Mouse (Mus musculus) MEL (cell line): ENCODE results near the gene Fam69b. TPM values are rescaled to one million over a fixed set of nuclear protein-coding genes. Genes with fewer than 3 reads are reported as not detected.
A peak's percentile ranks its signal among the peaks of the same experiment; 100 is the strongest.

Experiments used
- DNase-seq: peaks from one replicate; pipeline ENCODE4 v3.0.0; 2011; ENCODE audit warnings: low read depth, low spot score
- H3K27ac ChIP-seq: 2 replicates; pipeline ENCODE4 v1.5.1; 2012; ENCODE audit warnings: low read depth, mild to moderate bottlenecking, control low read depth, low read length, moderate library complexity; ENCODE audit not compliant: control insufficient read depth
- H3K27me3 ChIP-seq, 2 experiments: fragments of 150-350 bp in 1 of 2; sonication (generic) in 1 of 2; 2 replicates each; pipeline ENCODE4 v1.6.1; 2012; ENCODE audit warnings: low read length in 2 of 2, mild to moderate bottlenecking in 2 of 2, improper control_type of control experiment in 1 of 2, moderate library complexity in 1 of 2; ENCODE audit not compliant: insufficient read depth in 2 of 2, control insufficient read depth in 1 of 2
- H3K36me3 ChIP-seq, 2 experiments: 2 replicates each; pipeline ENCODE4 v1.6.1; 2012 to 2014; ENCODE audit warnings: low read length in 2 of 2, improper control_type of control experiment in 1 of 2, inconsistent platforms in 1 of 2, mild to moderate bottlenecking in 1 of 2; ENCODE audit not compliant: insufficient read depth in 2 of 2, control insufficient read depth in 1 of 2
- H3K4me1 ChIP-seq, 2 experiments: fragments of 150-350 bp in 1 of 2; sonication (generic) in 1 of 2; 2 replicates each; pipeline ENCODE4 v1.6.1; 2012; ENCODE audit warnings: low read length in 2 of 2, improper control_type of control experiment in 1 of 2, mild to moderate bottlenecking in 1 of 2; ENCODE audit not compliant: insufficient read depth in 2 of 2, control insufficient read depth in 1 of 2
- H3K4me3 ChIP-seq, 2 experiments: fragments of 150-350 bp in 1 of 2; sonication (generic) in 1 of 2; 2 replicates each; pipeline ENCODE4 v1.5.1; 2012; ENCODE audit warnings: low read depth in 2 of 2, low read length in 2 of 2, mild to moderate bottlenecking in 2 of 2, moderate library complexity in 2 of 2, control low read depth in 1 of 2, improper control_type of control experiment in 1 of 2; ENCODE audit not compliant: control insufficient read depth in 1 of 2, insufficient read depth in 1 of 2
- H3K79me2 ChIP-seq: 2 replicates; pipeline ENCODE4 v1.6.1; 2012; ENCODE audit warnings: mild to moderate bottlenecking, low read length, moderate library complexity; ENCODE audit not compliant: control insufficient read depth, poor library complexity, insufficient read depth
- H3K9ac ChIP-seq: 2 replicates; pipeline ENCODE4 v1.6.1; 2012; ENCODE audit warnings: low read depth, mild to moderate bottlenecking, control low read depth, low read length, moderate library complexity; ENCODE audit not compliant: control insufficient read depth, poor library complexity, severe bottlenecking
- H3K9me3 ChIP-seq: fragments of 150-350 bp; sonication (generic); replicated peaks from 2 replicates; pipeline ENCODE4 v1.6.1; 2012; ENCODE audit warnings: mild to moderate bottlenecking, low read length, improper control_type of control experiment, moderate library complexity; ENCODE audit not compliant: insufficient read depth
- CHD1 ChIP-seq: IDR thresholded peaks from 2 replicates; pipeline ENCODE4 v1.6.1; 2012; ENCODE audit warnings: low read depth, mild to moderate bottlenecking, inconsistent platforms, low read length, improper control_type of control experiment
- CHD2 ChIP-seq: IDR thresholded peaks from 2 replicates; pipeline ENCODE4 v1.6.1; 2011; ENCODE audit warnings: low read length, improper control_type of control experiment
- CTCF ChIP-seq, 3 experiments: IDR thresholded peaks in 2 of 3; conservative IDR thresholded peaks in 1 of 3; 2 replicates each; pipeline ENCODE4 v1.5.1; 2011 to 2012; ENCODE audit warnings: low read length in 3 of 3, low read depth in 2 of 3, mild to moderate bottlenecking in 2 of 3, improper control_type of control experiment in 1 of 3, inconsistent platforms in 1 of 3, mixed read lengths in 1 of 3, moderate library complexity in 1 of 3; ENCODE audit not compliant: control insufficient read depth in 1 of 3, insufficient read depth in 1 of 3, poor library complexity in 1 of 3, severe bottlenecking in 1 of 3
- E2F4 ChIP-seq: IDR thresholded peaks from 2 replicates; pipeline ENCODE4 v1.6.1; 2011; ENCODE audit warnings: low read depth, low read length, improper control_type of control experiment, borderline replicate concordance
- ELF1 ChIP-seq: IDR thresholded peaks from 2 replicates; pipeline ENCODE4 v1.6.1; 2014; ENCODE audit warnings: low read depth, mild to moderate bottlenecking, inconsistent platforms, low read length, improper control_type of control experiment, moderate library complexity
- EP300 ChIP-seq, 2 experiments: IDR thresholded peaks; 2 replicates each; pipeline ENCODE4 v1.6.1; 2011; ENCODE audit warnings: improper control_type of control experiment in 2 of 2, low read length in 2 of 2, low read depth in 1 of 2, mild to moderate bottlenecking in 1 of 2
- GABPA ChIP-seq: IDR thresholded peaks from 2 replicates; pipeline ENCODE4 v1.6.1; 2012; ENCODE audit warnings: low read depth, mild to moderate bottlenecking, inconsistent platforms, low read length, improper control_type of control experiment, moderate library complexity
- GATA1 ChIP-seq: IDR thresholded peaks from 2 replicates; pipeline ENCODE4 v1.6.1; 2011; ENCODE audit warnings: low read depth, low read length, improper control_type of control experiment
- HCFC1 ChIP-seq: IDR thresholded peaks from 2 replicates; pipeline ENCODE4 v1.6.1; 2012; ENCODE audit warnings: low read depth, mild to moderate bottlenecking, inconsistent platforms, low read length, improper control_type of control experiment, moderate library complexity
- JUND ChIP-seq: IDR thresholded peaks from 2 replicates; pipeline ENCODE4 v1.6.1; 2011; ENCODE audit warnings: low read depth, mild to moderate bottlenecking, improper control_type of control experiment, low read length
- KAT2A ChIP-seq: conservative IDR thresholded peaks from 2 replicates; pipeline ENCODE4 v1.6.1; 2012; ENCODE audit warnings: low read depth, low read length, improper control_type of control experiment, inconsistent platforms
- MAX ChIP-seq: IDR thresholded peaks from 2 replicates; pipeline ENCODE4 v1.6.1; 2011; ENCODE audit warnings: low read length, improper control_type of control experiment
- MAZ ChIP-seq: IDR thresholded peaks from 2 replicates; pipeline ENCODE4 v1.6.1; 2012; ENCODE audit warnings: low read depth, mild to moderate bottlenecking, inconsistent platforms, low read length, improper control_type of control experiment
- MEF2A ChIP-seq: IDR thresholded peaks from 2 replicates; pipeline ENCODE4 v1.6.1; 2014; ENCODE audit warnings: low read depth, mild to moderate bottlenecking, inconsistent platforms, low read length, improper control_type of control experiment; ENCODE audit not compliant: poor library complexity, insufficient replicate concordance, severe bottlenecking; ENCODE audit errors: extremely low read depth
- MXI1 ChIP-seq: IDR thresholded peaks from 2 replicates; pipeline ENCODE4 v1.6.1; 2011; ENCODE audit warnings: mild to moderate bottlenecking, low read depth, low read length, improper control_type of control experiment
- MYB ChIP-seq: IDR thresholded peaks from 2 replicates; pipeline ENCODE4 v1.6.1; 2011; ENCODE audit warnings: mild to moderate bottlenecking, low read depth, low read length, improper control_type of control experiment
- MYC ChIP-seq: IDR thresholded peaks from 2 replicates; pipeline ENCODE4 v1.6.1; 2011; ENCODE audit warnings: low read depth, mild to moderate bottlenecking, low read length, improper control_type of control experiment, moderate library complexity
- NELFE ChIP-seq: IDR thresholded peaks from 2 replicates; pipeline ENCODE4 v1.6.1; 2011; ENCODE audit warnings: low read depth, low read length, improper control_type of control experiment
- NRF1 ChIP-seq: IDR thresholded peaks from 2 replicates; pipeline ENCODE4 v1.6.1; 2014; ENCODE audit warnings: low read depth, mild to moderate bottlenecking, inconsistent platforms, low read length, improper control_type of control experiment, moderate library complexity; ENCODE audit not compliant: poor library complexity, insufficient read depth, severe bottlenecking
- POLR2A ChIP-seq, 2 experiments: IDR thresholded peaks; 2 replicates each; pipeline ENCODE4 v1.6.1; 2011 to 2012; ENCODE audit warnings: low read length in 2 of 2, mild to moderate bottlenecking in 2 of 2, control low read depth in 1 of 2, improper control_type of control experiment in 1 of 2, low read depth in 1 of 2, moderate library complexity in 1 of 2; ENCODE audit not compliant: control insufficient read depth in 1 of 2, insufficient read depth in 1 of 2, poor library complexity in 1 of 2
- POLR2AphosphoS2 ChIP-seq: IDR thresholded peaks from 2 replicates; pipeline ENCODE4 v1.6.1; 2011; ENCODE audit warnings: low read length, improper control_type of control experiment
- POLR2AphosphoS5 ChIP-seq: IDR thresholded peaks from 2 replicates; pipeline ENCODE4 v1.6.1; 2012; ENCODE audit warnings: low read depth, borderline replicate concordance, mild to moderate bottlenecking, inconsistent platforms, low read length, moderate library complexity, mixed read lengths
- RCOR1 ChIP-seq: IDR thresholded peaks from 2 replicates; pipeline ENCODE4 v1.6.1; 2012; ENCODE audit warnings: low read depth, mild to moderate bottlenecking, inconsistent platforms, low read length, improper control_type of control experiment
- SIN3A ChIP-seq: IDR thresholded peaks from 2 replicates; pipeline ENCODE4 v1.6.1; 2012; ENCODE audit warnings: low read length, improper control_type of control experiment, inconsistent platforms
- SMC3 ChIP-seq: IDR thresholded peaks from 2 replicates; pipeline ENCODE4 v1.6.1; 2011; ENCODE audit warnings: low read depth, low read length, improper control_type of control experiment
- TAL1 ChIP-seq: IDR thresholded peaks from 2 replicates; pipeline ENCODE4 v1.6.1; 2012; ENCODE audit warnings: mild to moderate bottlenecking, inconsistent platforms, low read length, moderate library complexity, mixed read lengths
- USF1 ChIP-seq: IDR thresholded peaks from 2 replicates; pipeline ENCODE4 v1.6.1; 2014; ENCODE audit warnings: low read depth, mild to moderate bottlenecking, inconsistent platforms, low read length, improper control_type of control experiment, moderate library complexity
- ZC3H11A ChIP-seq: IDR thresholded peaks from 2 replicates; pipeline ENCODE4 v1.6.1; 2012; ENCODE audit warnings: low read depth, mild to moderate bottlenecking, inconsistent platforms, low read length, improper control_type of control experiment
- ZMIZ1 ChIP-seq: IDR thresholded peaks from 2 replicates; pipeline ENCODE4 v1.6.1; 2012; ENCODE audit warnings: low read depth, mild to moderate bottlenecking, inconsistent platforms, low read length, improper control_type of control experiment, moderate library complexity
- polyA plus RNA-seq, 2 experiments: library from polyadenylated mRNA; stranded (reverse) in 1 of 2; unstranded in 1 of 2; fragments of >175 nt in 1 of 2; fragments of >200 nt in 1 of 2; gene quantifications; 2 replicates each; pipeline versions ENCODE4 v1.2.1 to v1.2.4; 2012; ENCODE audit warnings: low replicate concordance in 2 of 2, low read depth in 1 of 2; ENCODE audit not compliant: insufficient read length in 2 of 2, insufficient read depth in 1 of 2, missing spikeins in 1 of 2
- total RNA-seq: library from RNA; depleted of rRNA; stranded (reverse); fragments of 300-350 nt; gene quantifications from 2 replicates; pipeline ENCODE4 v1.2.3, GENCODE M21; 2012

Gene Fam69b
- total and polyA plus RNA-seq, 3 experiments, result 0.42 to 0.67 TPM; not detected in 1

GRCm38 (mm10) chr2:26638039-26638438 lies 9.8 kb downstream of the Fam69b start (continued):
- TF ChIP-seq CHD2 (no peak), EP300 (IDR thresholded peaks at IDR 0.05; ENCODE audit: low read depth in 1 of 2, low read length in 2 of 2) (0 out of 4 replicates have a peak, but pooled peaks of 1 of the 2 experiments have one; percentile 1), HCFC1 (no peak), SMC3 (no peak), SIN3A (no peak), MEF2A (no peak), ZMIZ1 (no peak), RCOR1 (peak; percentile 44; the same call in 1 of the 2 replicates), MAZ (no peak), USF1 (no peak)

DNA sequence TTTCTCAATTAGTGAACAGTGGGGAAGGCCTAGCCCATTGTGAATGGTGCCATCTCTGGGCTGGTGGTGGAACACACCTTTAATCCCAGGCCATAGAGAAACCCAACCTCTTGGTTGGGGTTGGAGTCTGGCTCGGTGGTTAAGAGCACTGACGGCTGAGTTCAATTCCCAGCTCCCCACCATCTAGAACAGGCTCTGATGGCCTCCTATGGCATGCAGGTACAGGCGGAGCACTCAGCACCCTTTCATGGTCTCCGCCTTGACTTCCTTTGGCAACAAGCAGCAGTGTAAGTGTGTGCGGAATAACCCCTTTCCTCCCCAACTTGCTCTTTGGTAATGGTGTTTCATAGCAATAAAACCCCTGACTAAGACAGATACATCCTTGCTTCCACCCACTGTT lies 10.3 kb downstream of the Fam69b start:
- TF ChIP-seq POLR2A (IDR thresholded peaks at IDR 0.05; ENCODE audit: control insufficient read depth in 1 of 2, insufficient read depth in 1 of 2, low read depth in 1 of 2, low read length in 2 of 2, poor library complexity in 1 of 2) (0 out of 4 replicates have a peak, but pooled peaks of 1 of the 2 experiments have one; percentile 12), CTCF (IDR thresholded peaks at IDR 0.05 in 2 of 3, conservative IDR thresholded peaks at IDR 0.05 in 1 of 3; ENCODE audit: control insufficient read depth in 1 of 3, insufficient read depth in 1 of 3, low read depth in 2 of 3, low read length in 3 of 3, poor library complexity in 1 of 3, severe bottlenecking in 1 of 3) (no peak)

GRCm38 (mm10) chr2:26639083-26639482 lies 10.8 kb downstream of the Fam69b start:
- H3K27ac ChIP-seq, result peak overlapping the region; percentile 90
- H3K27me3 ChIP-seq, result no peaks in the 10 kb centered on the region
- no peaks in the 10 kb centered on the region for H3K9me3 ChIP-seq
- peak overlapping the region; percentile 98 for H3K9ac ChIP-seq
- H3K79me2 ChIP-seq, result peaks cover 25% of the 10 kb centered on the region
- H3K4me1 ChIP-seq, result peaks cover 0 to 27% of the 10 kb centered on the region in 2 experiments; a peak in 2 of 4 replicates
- DNase-seq, result peak; percentile 73
- peaks cover 14 to 17% of the 10 kb centered on the region in 2 experiments for H3K36me3 ChIP-seq
- H3K4me3 ChIP-seq, result peak overlapping the region; percentile 82 to 98
- TF ChIP-seq SIN3A (peak; percentile 47; the same call in 1 of the 2 replicates), POLR2A (IDR thresholded peaks at IDR 0.05; ENCODE audit: control insufficient read depth in 1 of 2, insufficient read depth in 1 of 2, low read depth in 1 of 2, low read length in 2 of 2, poor library complexity in 1 of 2) (peak in 1 of 2 experiments; percentile 21; a peak in 1 of 4 replicates), POLR2AphosphoS2 (peak; percentile 43; the same call in 1 of the 2 replicates), GATA1 (no peak), CHD1 (peak; percentile 90; the same call in 1 of the 2 replicates), HCFC1 (0 out of 2 replicates have a peak, but pooled peaks have one; percentile 16), POLR2AphosphoS5 (no peak), MXI1 (peak; percentile 86), MYB (no peak), E2F4 (no peak), ZMIZ1 (no peak), EP300 (IDR thresholded peaks at IDR 0.05; ENCODE audit: low read depth in 1 of 2, low read length in 2 of 2) (no peak), ZC3H11A (no peak), NRF1 (no peak), MYC (no peak; the same call in 1 of the 2 replicates), KAT2A (no peak), TAL1 (no peak), MAX (peak; percentile 82), ELF1 (no peak), JUND (no peak), NELFE (no peak; the same call in 1 of the 2 replicates), GABPA (no peak)

More for the DNA sequence above, 10.3 kb downstream of the Fam69b start:
- peak overlapping the region; percentile 98 for H3K9ac ChIP-seq
- no peaks in the 10 kb centered on the region for H3K27me3 ChIP-seq
- H3K79me2 ChIP-seq, result peaks cover 25% of the 10 kb centered on the region
- H3K4me3 ChIP-seq, result peak overlapping the region; percentile 82 to 98
- peaks cover 14 to 17% of the 10 kb centered on the region in 2 experiments for H3K36me3 ChIP-seq
- H3K27ac ChIP-seq, result peak overlapping the region; percentile 90
- DNase-seq, result no peak
- no peaks in the 10 kb centered on the region for H3K9me3 ChIP-seq
- H3K4me1 ChIP-seq, result peaks cover 0 to 27% of the 10 kb centered on the region in 2 experiments; a peak in 2 of 4 replicates
